Mouse (Mus musculus) thymus, adult 2 months (tissue): ENCODE data around the gene Spon1. TPM values are rescaled to one million over a fixed set of nuclear protein-coding genes. Genes with fewer than 3 reads are reported as not detected.

Experiments
- DNase-seq: peaks from one replicate; pipeline ENCODE4 v3.0.0; 2021
- H3K27ac ChIP-seq: fragments of 200-500 bp; 2 replicates; pipeline ENCODE4 v1.5.1; 2012; ENCODE audit warnings: low read length, control low read depth; ENCODE audit not compliant: control insufficient read depth, insufficient read depth
- H3K27me3 ChIP-seq: fragments of 200-500 bp; 2 replicates; pipeline ENCODE4 v1.6.1; 2012; ENCODE audit warnings: mild to moderate bottlenecking, low read length, moderate library complexity, mixed read lengths; ENCODE audit not compliant: control insufficient read depth, insufficient read depth
- H3K36me3 ChIP-seq: fragments of 200-500 bp; 2 replicates; pipeline ENCODE4 v1.6.1; 2012; ENCODE audit warnings: mild to moderate bottlenecking, low read length, moderate library complexity; ENCODE audit not compliant: control insufficient read depth, insufficient read depth
- H3K4me1 ChIP-seq: fragments of 200-500 bp; replicated peaks from 2 replicates; pipeline ENCODE4 v1.6.1; 2012; ENCODE audit warnings: low read length; ENCODE audit not compliant: control insufficient read depth, insufficient read depth
- H3K4me3 ChIP-seq: fragments of 200-500 bp; 2 replicates; pipeline ENCODE4 v1.5.1; 2012; ENCODE audit warnings: mild to moderate bottlenecking, low read length, control low read depth, moderate library complexity; ENCODE audit not compliant: control insufficient read depth, insufficient read depth
- CTCF ChIP-seq: fragments of 200-500 bp; IDR thresholded peaks from 2 replicates; pipeline ENCODE4 v1.5.1; 2012; ENCODE audit warnings: mild to moderate bottlenecking, control low read depth, low read length, moderate library complexity, borderline replicate concordance; ENCODE audit not compliant: control insufficient read depth, poor library complexity, insufficient read depth; ENCODE audit errors: extremely low read depth
- POLR2A ChIP-seq: fragments of 200-500 bp; IDR thresholded peaks from 2 replicates; pipeline ENCODE4 v1.6.1; 2012; ENCODE audit warnings: mild to moderate bottlenecking, low read length, control low read depth, moderate library complexity; ENCODE audit not compliant: control insufficient read depth, poor library complexity, insufficient read depth; ENCODE audit errors: extremely low read depth
- WGBS: fragments of 180-500 bp; shearing (Covaris S2); methylation state at CpG from one replicate; pipeline ENCODE4 v1.1.7; 2018; 5-methylcytosine and 5-hydroxymethylcytosine counted together
- polyA plus RNA-seq: library from polyadenylated mRNA; depleted of rRNA; stranded (reverse); fragments of >200 nt; gene quantifications from 2 replicates; pipeline ENCODE4 v1.2.3, GENCODE M21; 2012

Spon1 gene
- polyA plus RNA-seq, 1 experiment, result 3.3 TPM

DNA sequence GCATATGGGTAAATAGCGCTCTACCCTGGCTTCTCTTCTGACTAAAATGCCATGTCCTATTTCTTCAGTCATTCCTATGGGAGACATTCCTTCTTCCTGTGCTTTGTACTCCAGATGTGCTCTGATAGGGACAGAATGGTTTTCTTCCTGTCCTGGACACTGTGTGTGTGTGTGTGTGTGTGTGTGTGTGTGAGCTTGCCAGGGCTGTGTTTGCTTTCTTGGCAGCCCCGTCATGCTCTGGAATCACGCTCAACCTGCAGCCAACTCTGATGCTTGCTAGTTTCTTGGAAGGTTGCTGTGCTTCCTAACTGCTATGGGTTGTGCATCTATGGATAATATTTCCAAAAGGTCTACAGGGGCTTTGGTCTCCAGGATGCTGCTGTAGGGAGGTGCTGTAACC is 9.1 kb downstream of the Spon1 start:
- DNase-seq, result no peak
- Histone ChIP-seq H3K27me3 (no peaks in the 10 kb centered on the region), H3K4me3 (no peak overlapping the region), H3K4me1 (peaks cover 24% of the 10 kb centered on the region), H3K36me3 (no peaks in the 10 kb centered on the region), H3K27ac (no peak overlapping the region)
- TF ChIP-seq CTCF, result no peak
- WGBS, result 90% methylated on average over 3 of the region's 3 CpGs

DNA sequence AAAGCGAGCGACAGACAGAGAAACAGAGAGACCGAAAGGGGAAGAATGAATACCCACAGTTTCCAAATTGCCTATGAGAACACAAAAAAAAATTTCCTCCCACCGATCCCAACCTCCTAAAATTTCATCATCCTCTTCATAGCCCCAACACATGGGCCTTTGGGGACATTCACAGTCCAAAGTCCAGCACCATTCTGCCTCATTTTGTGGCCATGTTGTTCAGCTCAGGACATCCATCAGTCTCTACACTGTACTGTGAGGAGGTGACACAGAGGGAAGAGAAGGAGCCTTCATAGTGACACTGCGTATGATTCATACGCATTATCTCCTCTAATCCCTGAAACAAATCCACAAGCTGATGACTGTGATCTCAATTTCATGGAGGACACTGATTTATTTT is 12.7 kb downstream of the Spon1 start:
- H3K27me3 ChIP-seq, result no peaks in the 10 kb centered on the region
- no peak overlapping the region for H3K4me3 ChIP-seq
- TF ChIP-seq POLR2A (no peak), CTCF (no peak)
- H3K27ac ChIP-seq, result no peak overlapping the region
- 86% methylated on average over 6 of the region's 6 CpGs for WGBS
- H3K36me3 ChIP-seq, result no peaks in the 10 kb centered on the region
- DNase-seq, result no peak
- H3K4me1 ChIP-seq, result peaks cover 16% of the 10 kb centered on the region

DNA sequence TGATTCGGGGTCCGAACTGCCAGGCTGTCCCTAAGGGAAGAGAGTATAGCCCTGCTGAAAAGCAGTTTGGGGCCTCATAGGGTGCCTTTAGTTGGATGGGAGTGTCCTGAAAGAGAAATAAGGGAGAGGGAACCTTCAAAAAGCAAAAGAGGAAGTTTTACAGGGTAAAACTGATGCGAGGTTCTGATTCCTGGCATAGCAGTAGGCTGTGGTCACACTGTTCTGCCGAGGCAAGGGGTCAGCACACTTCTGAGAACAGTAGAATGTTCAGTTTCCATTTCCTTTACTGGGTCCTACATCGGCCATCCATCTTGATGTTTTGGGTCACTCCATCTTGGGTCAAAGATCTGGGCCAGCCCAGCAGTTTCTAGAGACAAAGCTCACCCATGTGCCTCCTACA is 14.5 kb downstream of the Spon1 start:
- H3K36me3 ChIP-seq, result no peaks in the 10 kb centered on the region
- no peak overlapping the region for H3K27ac ChIP-seq
- 40% methylated on average over 5 of the region's 5 CpGs for WGBS
- TF ChIP-seq CTCF (no peak), POLR2A (no peak)
- no peak for DNase-seq
- no peak overlapping the region for H3K4me3 ChIP-seq
- peaks cover 11% of the 10 kb centered on the region; the same call in 1 of the 2 replicates for H3K4me1 ChIP-seq
- H3K27me3 ChIP-seq, result no peaks in the 10 kb centered on the region

DNA sequence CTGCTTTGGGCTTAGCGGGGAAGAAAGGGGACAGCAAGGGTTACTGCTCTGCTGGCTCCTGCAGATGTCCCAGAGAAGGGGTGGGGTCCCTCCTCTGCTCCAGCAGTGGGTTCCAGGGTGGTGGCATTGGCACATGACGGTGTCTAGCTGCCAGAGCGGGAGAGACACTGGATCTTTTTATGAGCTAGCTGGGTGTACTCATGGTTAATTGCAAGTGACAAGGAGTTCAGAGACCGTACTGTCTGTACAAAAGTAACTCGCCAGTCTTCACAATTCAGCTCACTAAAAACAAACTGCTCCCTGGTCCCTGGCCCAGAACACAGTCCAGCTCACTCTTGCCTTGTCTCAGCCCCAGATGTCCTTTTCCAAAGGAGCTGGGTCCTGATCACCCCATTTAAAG is 26.2 kb downstream of the Spon1 start:
- DNase-seq, result no peak
- no peaks in the 10 kb centered on the region for H3K36me3 ChIP-seq
- H3K27ac ChIP-seq, result no peak overlapping the region
- 96% methylated on average over 5 of the region's 5 CpGs for WGBS
- no peaks in the 10 kb centered on the region for H3K27me3 ChIP-seq
- no peak overlapping the region for H3K4me3 ChIP-seq
- TF ChIP-seq CTCF (no peak), POLR2A (no peak)
- no peaks in the 10 kb centered on the region for H3K4me1 ChIP-seq

DNA sequence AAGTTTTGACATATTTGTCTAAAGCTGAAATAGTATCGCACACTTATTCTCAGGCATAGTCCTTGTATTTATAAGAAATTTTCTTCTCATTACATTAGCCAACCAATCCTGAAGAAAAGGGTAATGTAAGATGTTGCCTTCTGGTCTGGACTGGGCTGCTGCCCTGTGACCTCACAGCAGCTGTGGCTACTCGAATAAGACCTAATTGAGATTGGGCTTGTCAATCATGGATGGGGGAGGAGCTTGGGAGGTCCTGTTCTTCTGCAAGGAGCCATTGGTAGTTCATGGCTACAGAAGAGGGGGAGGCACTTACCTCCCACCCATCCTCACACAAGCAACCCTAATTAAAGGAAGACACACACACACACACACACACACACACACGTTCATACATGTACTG is 27.1 kb downstream of the Spon1 start:
- TF ChIP-seq POLR2A (no peak), CTCF (no peak)
- no peak for DNase-seq
- H3K4me3 ChIP-seq, result no peak overlapping the region
- H3K27me3 ChIP-seq, result no peaks in the 10 kb centered on the region
- H3K27ac ChIP-seq, result no peak overlapping the region
- H3K4me1 ChIP-seq, result no peaks in the 10 kb centered on the region
- WGBS, result 89% methylated on average over 3 of the region's 3 CpGs
- no peaks in the 10 kb centered on the region for H3K36me3 ChIP-seq

DNA sequence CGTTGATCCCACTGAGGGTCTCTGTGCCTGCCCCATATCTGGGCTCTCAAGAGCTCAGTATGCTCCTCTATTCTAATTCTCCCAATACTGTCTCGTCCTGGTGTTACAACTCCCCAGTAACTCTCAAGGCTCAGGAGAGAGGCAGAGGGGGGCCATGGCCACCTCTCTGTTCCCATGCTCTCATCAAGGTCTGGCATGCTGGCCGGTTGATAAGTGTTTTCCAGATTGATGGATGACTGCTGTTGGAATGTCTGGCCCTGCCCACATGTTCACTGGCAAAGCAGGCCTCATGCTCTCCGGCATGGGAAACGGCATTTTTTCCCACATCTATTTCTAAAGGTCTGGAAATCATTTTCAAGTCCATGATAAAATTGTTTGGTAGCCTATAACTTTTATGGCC is 29.4 kb downstream of the Spon1 start:
- no peak overlapping the region for H3K27ac ChIP-seq

DNA sequence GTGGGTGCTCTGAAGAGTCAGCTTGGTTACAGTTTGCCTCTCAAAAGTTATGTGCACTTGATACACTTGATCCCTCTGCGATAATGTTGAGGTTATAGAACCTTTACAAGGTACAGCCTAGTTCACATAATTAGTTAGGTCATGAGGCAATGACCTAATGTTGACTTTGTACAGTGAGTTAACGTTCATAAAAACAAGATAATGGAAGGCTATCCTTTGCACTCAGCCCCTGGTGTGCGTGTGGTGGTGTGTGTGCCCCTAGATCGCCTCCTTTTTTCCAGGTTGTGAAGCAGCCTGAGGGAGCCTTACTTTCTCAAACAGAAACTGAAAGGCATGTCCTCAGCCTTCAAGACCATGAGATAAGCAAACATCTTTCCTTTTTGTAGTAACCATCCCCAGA is 31.3 kb downstream of the Spon1 start:
- no peak for DNase-seq
- 93% methylated on average over 4 of the region's 4 CpGs for WGBS
- H3K27me3 ChIP-seq, result no peaks in the 10 kb centered on the region
- H3K36me3 ChIP-seq, result no peaks in the 10 kb centered on the region
- H3K4me1 ChIP-seq, result no peaks in the 10 kb centered on the region
- H3K27ac ChIP-seq, result no peak overlapping the region
- TF ChIP-seq POLR2A, result no peak
- no peak for TF ChIP-seq CTCF
- no peak overlapping the region for H3K4me3 ChIP-seq

More for the DNA sequence above, 29.4 kb downstream of the Spon1 start:
- TF ChIP-seq CTCF (no peak), POLR2A (no peak)
- DNase-seq, result no peak
- H3K36me3 ChIP-seq, result no peaks in the 10 kb centered on the region
- no peak overlapping the region for H3K4me3 ChIP-seq
- 95% methylated on average over 5 of the region's 5 CpGs for WGBS
- no peaks in the 10 kb centered on the region for H3K27me3 ChIP-seq
- H3K4me1 ChIP-seq, result no peaks in the 10 kb centered on the region
